Mouse (Mus musculus): ENCODE data around the gene Pdcd6ip. TPM values are rescaled to one million over a fixed set of nuclear protein-coding genes. Genes with fewer than 3 reads are reported as not detected.

Pdcd6ip gene
- polyA plus RNA-seq, 1 experiment: 56.3 TPM

DNA sequence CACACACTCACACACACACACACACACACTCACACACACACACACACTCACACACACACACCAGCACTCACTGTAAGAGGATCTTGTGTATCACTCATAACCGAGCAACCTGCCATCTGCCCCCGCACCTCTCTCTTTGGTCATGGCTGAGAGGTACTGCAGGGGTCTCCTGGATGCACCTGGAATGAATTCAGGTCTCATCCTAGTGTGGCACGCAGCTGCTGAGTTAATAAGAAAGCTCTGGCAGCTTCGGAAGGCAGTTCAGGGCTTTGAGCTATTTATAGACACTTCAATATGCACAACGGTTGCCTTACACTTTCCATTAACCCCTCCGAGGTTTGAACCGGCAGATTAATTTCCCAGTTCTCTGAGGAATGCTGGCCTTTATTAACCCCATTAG lies 73.1 kb downstream of the Pdcd6ip start:
- Histone ChIP-seq H3K4me3 (no peak overlapping the region), H3K36me3 (ENCODE audit: control insufficient read depth, insufficient read depth) (no peaks in the 10 kb centered on the region), H3K79me2 (ENCODE audit: control insufficient read depth, insufficient read depth) (no peaks in the 10 kb centered on the region), H3K4me2 (ENCODE audit: low read depth) (no peak overlapping the region), H3K27me3 (ENCODE audit: control insufficient read depth, insufficient read depth, insufficient read length) (no peaks in the 10 kb centered on the region), H3ac (ENCODE audit: control insufficient read depth, insufficient read length) (no peak overlapping the region)
- TF ChIP-seq USF1 (IDR thresholded peaks at IDR 0.05; ENCODE audit: low read depth): no peak
- no peak for TF ChIP-seq CEBPB (IDR thresholded peaks at IDR 0.05; ENCODE audit: insufficient read depth, poor library complexity, severe bottlenecking)
- no peak for TF ChIP-seq TCF3 (IDR thresholded peaks at IDR 0.05; ENCODE audit: insufficient read length, low read depth)
- TF ChIP-seq E2F4 (IDR thresholded peaks at IDR 0.05; ENCODE audit: insufficient read depth): no peak
- no peak for TF ChIP-seq REST (IDR thresholded peaks at IDR 0.05; ENCODE audit: insufficient read depth, insufficient read length)
- no peak for TF ChIP-seq TCF12 (IDR thresholded peaks at IDR 0.05; ENCODE audit: insufficient read depth, poor library complexity, severe bottlenecking)
- TF ChIP-seq MAX (IDR thresholded peaks at IDR 0.05; ENCODE audit: low read depth): no peak
- no peak for TF ChIP-seq POLR2A (IDR thresholded peaks at IDR 0.05; ENCODE audit: insufficient read length, low read depth)
- TF ChIP-seq MYOG (IDR thresholded peaks at IDR 0.05; ENCODE audit: control insufficient read depth in 1 of 3, insufficient read depth in 1 of 3, insufficient read length in 2 of 3, low read depth in 2 of 3): no peak
- TF ChIP-seq MYOD1 (IDR thresholded peaks at IDR 0.05; ENCODE audit: control insufficient read depth in 1 of 3, insufficient read length in 2 of 3, low read depth in 2 of 3): no peak
- TF ChIP-seq SRF (IDR thresholded peaks at IDR 0.05; ENCODE audit: control insufficient read depth, insufficient read length, low read depth): no peak
- no peak for TF ChIP-seq POLR2AphosphoS2 (IDR thresholded peaks at IDR 0.05; ENCODE audit: insufficient read length, low read depth)

DNA sequence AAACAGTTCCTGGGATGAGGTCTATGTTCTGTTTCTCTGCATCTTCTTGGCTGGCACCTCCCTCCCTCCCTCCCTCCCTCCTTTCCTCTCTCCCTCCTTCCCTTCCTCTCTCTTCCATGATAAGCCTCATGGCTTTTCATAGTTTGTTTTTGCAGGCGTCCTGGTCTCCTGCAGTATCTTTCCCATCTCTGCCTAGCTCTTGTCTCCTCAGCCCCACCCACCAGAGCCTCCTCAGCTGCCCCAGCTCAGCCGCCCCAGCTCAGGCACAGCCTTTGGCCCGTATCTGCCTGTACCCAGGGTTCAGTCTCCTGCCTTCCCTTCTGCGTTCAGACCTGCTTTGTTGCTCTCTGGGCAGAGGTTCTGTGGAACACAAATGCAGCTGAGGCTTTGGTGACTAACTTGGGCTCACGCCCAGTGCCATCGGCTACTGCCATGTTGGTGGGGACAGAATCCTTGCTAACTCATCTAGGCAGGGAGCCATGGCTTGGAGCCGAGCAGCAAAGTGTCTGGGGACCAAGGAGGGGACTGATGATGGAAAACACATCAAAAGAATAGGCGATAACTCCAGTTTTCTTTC lies 74.8 kb downstream of the Pdcd6ip start:
- no peak overlapping the region for H3ac ChIP-seq (ENCODE audit: control insufficient read depth, insufficient read length)
- H3K4me2 ChIP-seq (ENCODE audit: low read depth): no peak overlapping the region
- no peaks in the 10 kb centered on the region for H3K79me2 ChIP-seq (ENCODE audit: control insufficient read depth, insufficient read depth)
- TF ChIP-seq E2F4 (IDR thresholded peaks at IDR 0.05; ENCODE audit: insufficient read depth) (no peak), TCF12 (IDR thresholded peaks at IDR 0.05; ENCODE audit: insufficient read depth, poor library complexity, severe bottlenecking) (no peak), SRF (IDR thresholded peaks at IDR 0.05; ENCODE audit: control insufficient read depth, insufficient read length, low read depth) (no peak)
- no peaks in the 10 kb centered on the region for H3K36me3 ChIP-seq (ENCODE audit: control insufficient read depth, insufficient read depth)
- H3K27me3 ChIP-seq (ENCODE audit: control insufficient read depth, insufficient read depth, insufficient read length): no peaks in the 10 kb centered on the region
- H3K4me3 ChIP-seq: no peak overlapping the region

DNA sequence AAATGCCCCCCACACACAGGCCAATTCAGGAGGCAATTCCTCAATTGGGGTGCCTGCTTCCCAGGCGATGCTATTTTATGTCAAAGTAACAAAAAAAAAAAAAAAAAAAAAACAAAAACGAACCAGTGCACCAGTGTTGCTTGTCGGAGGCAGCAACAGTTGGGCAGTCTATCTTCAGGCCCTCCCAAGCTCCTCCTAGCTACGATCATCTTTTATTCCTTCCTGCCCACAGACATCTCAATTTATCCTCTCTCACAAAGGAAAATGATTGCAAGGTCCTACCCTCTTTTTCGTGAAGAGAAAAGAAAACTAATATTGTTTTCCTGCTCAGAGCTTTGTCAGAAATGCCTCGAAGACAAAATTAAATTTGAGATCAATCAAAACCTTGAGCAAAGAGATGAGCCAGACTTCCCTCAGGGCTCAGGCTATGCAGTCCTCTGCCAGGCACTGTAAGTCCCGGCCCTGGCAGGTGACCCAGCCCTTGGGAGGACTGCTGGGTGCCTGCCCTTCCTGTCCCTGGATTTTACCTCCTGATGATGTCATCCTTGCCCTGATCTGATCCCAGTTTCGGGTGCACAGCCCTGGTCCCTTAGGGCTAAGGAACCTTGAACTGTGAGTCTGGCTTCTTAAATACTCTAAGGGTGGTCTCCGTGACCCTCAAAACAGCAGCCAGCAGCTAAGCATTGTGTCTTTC lies 75.6 kb downstream of the Pdcd6ip start:
- H3K79me2 ChIP-seq (ENCODE audit: control insufficient read depth, insufficient read depth): no peaks in the 10 kb centered on the region
- H3ac ChIP-seq (ENCODE audit: control insufficient read depth, insufficient read length): no peak overlapping the region
- TF ChIP-seq TCF3 (IDR thresholded peaks at IDR 0.05; ENCODE audit: insufficient read length, low read depth) (no peak), CEBPB (IDR thresholded peaks at IDR 0.05; ENCODE audit: insufficient read depth, poor library complexity, severe bottlenecking) (no peak), MYOG (IDR thresholded peaks at IDR 0.05; ENCODE audit: control insufficient read depth in 1 of 3, insufficient read depth in 1 of 3, insufficient read length in 2 of 3, low read depth in 2 of 3) (no peak), E2F4 (IDR thresholded peaks at IDR 0.05; ENCODE audit: insufficient read depth) (no peak), USF1 (IDR thresholded peaks at IDR 0.05; ENCODE audit: low read depth) (no peak), SRF (IDR thresholded peaks at IDR 0.05; ENCODE audit: control insufficient read depth, insufficient read length, low read depth) (no peak), POLR2AphosphoS2 (IDR thresholded peaks at IDR 0.05; ENCODE audit: insufficient read length, low read depth) (no peak), MYOD1 (IDR thresholded peaks at IDR 0.05; ENCODE audit: control insufficient read depth in 1 of 3, insufficient read length in 2 of 3, low read depth in 2 of 3) (no peak), MAX (IDR thresholded peaks at IDR 0.05; ENCODE audit: low read depth) (no peak), TCF12 (IDR thresholded peaks at IDR 0.05; ENCODE audit: insufficient read depth, poor library complexity, severe bottlenecking) (no peak), POLR2A (IDR thresholded peaks at IDR 0.05; ENCODE audit: insufficient read length, low read depth) (no peak), REST (IDR thresholded peaks at IDR 0.05; ENCODE audit: insufficient read depth, insufficient read length) (no peak)
- no peaks in the 10 kb centered on the region for H3K27me3 ChIP-seq (ENCODE audit: control insufficient read depth, insufficient read depth, insufficient read length)
- no peaks in the 10 kb centered on the region for H3K36me3 ChIP-seq (ENCODE audit: control insufficient read depth, insufficient read depth)
- H3K4me3 ChIP-seq: no peak overlapping the region
- H3K4me2 ChIP-seq (ENCODE audit: low read depth): no peak overlapping the region

DNA sequence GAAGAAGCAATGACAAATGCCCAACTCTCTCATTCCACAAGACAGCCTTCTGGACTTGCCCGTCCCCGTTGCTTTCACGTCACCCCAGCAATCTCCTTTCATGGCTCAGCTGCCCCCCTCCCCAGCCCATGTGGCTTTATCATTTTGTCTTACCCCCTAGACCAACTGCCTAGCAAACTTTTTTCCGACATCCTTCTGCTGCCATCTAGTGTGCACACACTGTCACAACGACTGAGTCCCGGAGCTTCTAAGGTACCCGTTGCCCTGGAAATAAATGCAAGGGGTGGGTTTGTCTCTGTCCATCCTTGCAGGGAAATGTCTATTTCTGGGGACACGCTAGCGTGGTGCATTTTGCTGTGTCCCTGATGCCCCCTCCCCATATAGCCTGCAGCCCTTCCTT lies 78.4 kb downstream of the Pdcd6ip start:
- Histone ChIP-seq H3K4me2 (ENCODE audit: low read depth) (no peak overlapping the region), H3ac (ENCODE audit: control insufficient read depth, insufficient read length) (no peak overlapping the region), H3K79me2 (ENCODE audit: control insufficient read depth, insufficient read depth) (no peaks in the 10 kb centered on the region), H3K36me3 (ENCODE audit: control insufficient read depth, insufficient read depth) (no peaks in the 10 kb centered on the region), H3K27me3 (ENCODE audit: control insufficient read depth, insufficient read depth, insufficient read length) (no peaks in the 10 kb centered on the region), H3K4me3 (no peak overlapping the region)
- TF ChIP-seq MYOG (IDR thresholded peaks at IDR 0.05; ENCODE audit: control insufficient read depth in 1 of 3, insufficient read depth in 1 of 3, insufficient read length in 2 of 3, low read depth in 2 of 3) (no peak), SRF (IDR thresholded peaks at IDR 0.05; ENCODE audit: control insufficient read depth, insufficient read length, low read depth) (no peak), MYOD1 (IDR thresholded peaks at IDR 0.05; ENCODE audit: control insufficient read depth in 1 of 3, insufficient read length in 2 of 3, low read depth in 2 of 3) (no peak), E2F4 (IDR thresholded peaks at IDR 0.05; ENCODE audit: insufficient read depth) (no peak), POLR2A (IDR thresholded peaks at IDR 0.05; ENCODE audit: insufficient read length, low read depth) (no peak), CEBPB (IDR thresholded peaks at IDR 0.05; ENCODE audit: insufficient read depth, poor library complexity, severe bottlenecking) (no peak), REST (IDR thresholded peaks at IDR 0.05; ENCODE audit: insufficient read depth, insufficient read length) (no peak), MAX (IDR thresholded peaks at IDR 0.05; ENCODE audit: low read depth) (no peak), USF1 (IDR thresholded peaks at IDR 0.05; ENCODE audit: low read depth) (no peak), TCF12 (IDR thresholded peaks at IDR 0.05; ENCODE audit: insufficient read depth, poor library complexity, severe bottlenecking) (no peak), POLR2AphosphoS2 (IDR thresholded peaks at IDR 0.05; ENCODE audit: insufficient read length, low read depth) (no peak), TCF3 (IDR thresholded peaks at IDR 0.05; ENCODE audit: insufficient read length, low read depth) (no peak)

All from myocyte (in vitro differentiated cells).